Mouse (Mus musculus) urinary bladder, adult 2 months (tissue): ENCODE data around the gene Smad5. TPM values are rescaled to one million over a fixed set of nuclear protein-coding genes. Genes with fewer than 3 reads are reported as not detected.

ENCODE experiments used
- polyA plus RNA-seq: library from polyadenylated mRNA; depleted of rRNA; stranded (reverse); fragments of >200 nt; gene quantifications from 2 replicates; pipeline ENCODE4 v1.2.3, GENCODE M21; 2012; rRNA removed

Smad5 gene
- polyA plus RNA-seq, 1 experiment = 21.9 TPM

Other genes with a start within 250 kb of the Smad5 start
- gene Il9, start 220.8 kb upstream of the Smad5 start, polyA plus RNA-seq = not detected in 2 replicates
- gene Fbxl21, start 180.5 kb upstream of the Smad5 start, polyA plus RNA-seq = 2.8 and 3.7 TPM in 2 replicates
- not detected in 2 replicates for gene Lect2, start 154.5 kb upstream of the Smad5 start, polyA plus RNA-seq
- 151 and 155 TPM in 2 replicates for gene Tgfbi, start 93.5 kb upstream of the Smad5 start, polyA plus RNA-seq
- not detected in 2 replicates for gene Gm45623, start 50.8 kb downstream of the Smad5 start, polyA plus RNA-seq
- not detected in 2 replicates for gene Trpc7, start 193.0 kb downstream of the Smad5 start, polyA plus RNA-seq